Mouse (Mus musculus): ENCODE data around the gene Prr22.
A peak's percentile ranks its signal among the peaks of the same experiment; 100 is the strongest.

DNA sequence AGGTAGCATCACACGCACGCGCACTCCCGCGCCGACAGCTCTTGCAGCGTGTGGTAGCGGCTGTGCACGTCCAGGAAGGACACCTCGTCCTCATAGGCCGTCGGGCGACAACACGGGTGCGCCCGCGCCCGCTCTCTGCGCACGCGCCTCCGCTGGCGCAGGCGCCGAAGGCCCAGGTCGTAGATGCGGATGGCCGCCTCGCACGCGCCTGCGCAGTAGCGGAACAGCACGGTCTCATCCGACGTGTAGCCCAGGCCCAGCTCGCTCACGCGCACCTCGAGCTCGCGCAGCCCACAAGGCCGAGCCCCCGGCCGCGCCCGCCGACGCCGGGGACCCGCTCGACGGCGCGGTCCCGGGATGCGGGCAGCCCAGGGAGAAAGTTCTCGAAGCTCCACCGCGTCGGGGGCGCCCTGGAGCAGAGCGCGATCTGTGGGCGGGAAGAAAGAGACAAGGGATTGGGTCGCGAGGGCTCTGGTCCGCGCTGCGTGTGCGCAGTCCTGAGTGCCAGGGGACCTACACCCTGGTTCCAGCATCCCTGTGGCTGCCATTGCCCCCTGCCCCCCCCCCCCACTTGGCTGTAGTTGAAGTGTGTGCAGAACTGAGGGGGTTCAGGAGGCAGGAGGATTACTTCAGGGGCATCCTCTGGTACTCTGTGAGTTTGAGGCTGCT, 18.5 kb upstream of the Prr22 start:
- TF ChIP-seq POLR2A (IDR thresholded peaks at IDR 0.05; ENCODE audit: borderline replicate concordance, control insufficient read depth, low read depth, low read length) (0 out of 2 replicates have a peak, but pooled peaks have one; percentile 31), CTCF (IDR thresholded peaks at IDR 0.05; ENCODE audit: control insufficient read depth, insufficient read depth, low read length) (no peak)
